In the genomic region with DNA sequence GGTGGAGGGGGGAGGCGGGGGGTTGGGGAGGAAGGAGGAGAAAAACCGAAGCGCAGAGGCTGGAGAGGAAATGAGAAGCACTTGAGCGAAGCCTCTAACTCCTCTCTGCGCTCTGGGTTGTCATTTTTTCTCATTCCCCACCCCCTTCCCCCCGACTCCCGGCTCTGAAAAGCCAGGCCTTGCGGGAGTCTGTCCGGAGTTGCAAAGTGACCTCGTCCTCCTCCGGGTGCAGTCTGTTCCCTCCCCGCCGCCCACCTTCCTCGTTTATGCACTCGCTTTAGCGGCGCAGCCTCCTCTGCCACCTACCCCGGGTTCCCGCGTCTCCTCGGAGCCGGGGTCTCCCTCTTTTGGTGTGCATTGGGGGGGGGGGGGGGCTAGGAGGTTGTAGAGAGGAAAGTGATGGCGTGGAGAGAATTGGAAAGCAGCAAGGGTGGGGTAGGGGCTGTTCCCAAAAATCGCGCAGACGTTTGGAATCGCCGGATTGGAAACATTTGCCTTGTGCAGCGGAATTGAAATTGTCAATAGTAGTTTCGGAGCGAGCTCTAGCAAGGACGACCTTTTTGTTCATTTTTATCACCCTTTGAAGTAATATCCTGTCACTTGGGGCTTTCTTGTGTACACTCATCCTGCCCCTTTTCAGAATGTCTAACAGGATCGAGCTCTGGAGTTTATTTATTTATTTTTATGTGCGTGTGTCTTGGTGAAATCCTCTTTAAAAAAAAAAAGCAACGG, we compare ENCODE assay signal across 7 mouse cellular contexts. TPM values are rescaled to one million over a fixed set of nuclear protein-coding genes. Genes with fewer than 3 reads are reported as not detected.
DNase-seq lines count a peak whose midpoint lies in the region; ATAC-seq lines count a peak whose summit lies in the region.

No protein-coding gene starts in this region.

- peak; percentile 20 to 23 for DNase-seq in left cerebral cortex, postnatal 25 days (ENCODE audit: low spot score in 2 of 2)
- no peak for DNase-seq in left cerebral cortex, adult 11 months (ENCODE audit: low spot score)
- peak; percentile 41 for DNase-seq in embryonic facial prominence, embryonic 14.5 days (ENCODE audit: low spot score)
- peak; percentile 27 for DNase-seq in lung, postnatal 10 days

- H3K9me3 ChIP-seq in embryonic facial prominence, embryonic 14.5 days (ENCODE audit: control insufficient read depth, low read length) = no peaks in the 10 kb centered on the region
- H3K9me3 ChIP-seq in hindbrain, embryonic 16.5 days (ENCODE audit: control insufficient read depth, low read length) = no peaks in the 10 kb centered on the region
- H3K9me3 ChIP-seq in stomach, embryonic 14.5 days (ENCODE audit: control insufficient read depth, low read depth, low read length) = no peaks in the 10 kb centered on the region

- peak overlapping the region; percentile 64 for H3K4me3 ChIP-seq in embryonic facial prominence, embryonic 14.5 days (ENCODE audit: low read depth, low read length)
- H3K4me3 ChIP-seq in hindbrain, embryonic 16.5 days (ENCODE audit: low read length) = peak overlapping the region; percentile 50
- H3K4me3 ChIP-seq in stomach, embryonic 14.5 days (ENCODE audit: low read depth, low read length) = peak overlapping the region; percentile 50

- no peaks in the 10 kb centered on the region for H3K36me3 ChIP-seq in embryonic facial prominence, embryonic 14.5 days (ENCODE audit: control insufficient read depth, insufficient read depth, low read length)
- no peaks in the 10 kb centered on the region for H3K36me3 ChIP-seq in hindbrain, embryonic 16.5 days (ENCODE audit: control insufficient read depth, insufficient read depth, low read length)
- H3K36me3 ChIP-seq in stomach, embryonic 14.5 days (ENCODE audit: control insufficient read depth, insufficient read depth, low read length) = no peaks in the 10 kb centered on the region

- peaks cover 77% of the 10 kb centered on the region for H3K27me3 ChIP-seq in embryonic facial prominence, embryonic 14.5 days (replicated peaks; ENCODE audit: control insufficient read depth, insufficient read depth, low read length)
- peaks cover 33% of the 10 kb centered on the region for H3K27me3 ChIP-seq in hindbrain, embryonic 16.5 days (replicated peaks; ENCODE audit: control insufficient read depth, insufficient read depth, low read length)
- peaks cover 36% of the 10 kb centered on the region for H3K27me3 ChIP-seq in stomach, embryonic 14.5 days (ENCODE audit: control insufficient read depth, insufficient read depth, low read length)

- peaks cover 12% of the 10 kb centered on the region for H3K4me1 ChIP-seq in embryonic facial prominence, embryonic 14.5 days (ENCODE audit: control insufficient read depth, insufficient read depth, low read length)
- H3K4me1 ChIP-seq in hindbrain, embryonic 16.5 days (ENCODE audit: control insufficient read depth, insufficient read depth, low read depth, low read length) = peaks cover 21% of the 10 kb centered on the region
- H3K4me1 ChIP-seq in stomach, embryonic 14.5 days (ENCODE audit: control insufficient read depth, insufficient read depth, low read length) = peaks cover 11% of the 10 kb centered on the region

- peak overlapping the region; percentile 68 for H3K9ac ChIP-seq in embryonic facial prominence, embryonic 14.5 days (ENCODE audit: low read depth, low read length)
- peak overlapping the region; percentile 58 for H3K9ac ChIP-seq in hindbrain, embryonic 16.5 days (ENCODE audit: low read depth, low read length)
- H3K9ac ChIP-seq in stomach, embryonic 14.5 days (replicated peaks; ENCODE audit: low read depth, low read length) = peak overlapping the region; percentile 18; the same call in 1 of the 2 replicates

- 1% methylated on average over 32 of the region's 35 CpGs for WGBS in embryonic facial prominence, embryonic 14.5 days
- WGBS in hindbrain, embryonic 16.5 days = under 1% methylated on average over 34 of the region's 35 CpGs
- under 1% methylated on average over 35 of the region's 35 CpGs for WGBS in stomach, embryonic 14.5 days

- intact Hi-C loops in left cerebral cortex, postnatal 25 days (cut with DNase I) = loop anchor here (5.0 kb wide), 3 partner anchors 454 to 684 kb away; a partner anchor contains a TSS

- peak overlapping the region; percentile 91 for H3K4me2 ChIP-seq in embryonic facial prominence, embryonic 14.5 days (ENCODE audit: low read depth, low read length)
- H3K4me2 ChIP-seq in hindbrain, embryonic 16.5 days (ENCODE audit: low read length) = peak overlapping the region; percentile 93
- peak overlapping the region; percentile 96 for H3K4me2 ChIP-seq in stomach, embryonic 14.5 days (replicated peaks; ENCODE audit: low read depth, low read length)

- peak; percentile 48 for ATAC-seq in activated CD4-positive, CD25-positive, alpha-beta regulatory T cell, adult 4 months
- 0 out of 2 replicates have a peak, but pooled peaks have one; percentile 10 for ATAC-seq in embryonic facial prominence, embryonic 14.5 days (ENCODE audit: low read depth)
- peak; percentile 35 for ATAC-seq in hindbrain, embryonic 16.5 days
- peak; percentile 29; the same call in 1 of the 2 replicates for ATAC-seq in stomach, embryonic 14.5 days (ENCODE audit: insufficient number of reproducible peaks, insufficient read depth, low FRiP score, low read depth)

- H3K27ac ChIP-seq in embryonic facial prominence, embryonic 14.5 days (replicated peaks; ENCODE audit: low read depth, low read length) = no peak overlapping the region
- H3K27ac ChIP-seq in hindbrain, embryonic 16.5 days (ENCODE audit: low read depth, low read length) = peak overlapping the region; percentile 9; the same call in 1 of the 2 replicates
- H3K27ac ChIP-seq in stomach, embryonic 14.5 days (ENCODE audit: low read length) = peak overlapping the region; percentile 33; the same call in 1 of the 2 replicates

RNA-seq across cellular contexts. Expression of a gene that starts 2.6 kb away (rescaled TPM):
- 1 to 10 TPM; 4.0 to 5.3 TPM for total RNA-seq in left cerebral cortex, postnatal 25 days (2021)
- 1 to 10 TPM; 1.7 to 3.1 TPM for polyA plus RNA-seq in activated CD4-positive, CD25-positive, alpha-beta regulatory T cell, adult 4 months (2017; shearing (Covaris generic))
- 2.4 and 2.5 TPM in 2 replicates for polyA plus RNA-seq in embryonic facial prominence, embryonic 14.5 days (2014; fragmentation: Nextera tagmentation; extraction: Ambion mirVana)
- polyA plus RNA-seq in hindbrain, embryonic 16.5 days (2015; fragmentation: Nextera tagmentation; extraction: Ambion mirVana) = 6.3 and 6.6 TPM in 2 replicates
- 2.1 and 2.3 TPM in 2 replicates for polyA plus RNA-seq in stomach, embryonic 14.5 days (2014; fragmentation: Nextera tagmentation; extraction: Ambion mirVana)

Comparison
In these comparisons a context has a peak if more than half of its experiments do, and no peak if none do; other contexts are left out.
1. H3K9ac ChIP-seq: peak in every context shown above with its lines; median percentile 68 in embryonic facial prominence, embryonic 14.5 days; 58 in hindbrain, embryonic 16.5 days; 18 in stomach, embryonic 14.5 days.